Mouse (Mus musculus) heart, embryonic 12.5 days (tissue): ENCODE measurements around the gene Pld3. TPM values are rescaled to one million over a fixed set of nuclear protein-coding genes. Genes with fewer than 3 reads are reported as not detected.
A peak's percentile ranks its signal among the peaks of the same experiment; 100 is the strongest.
"Not testable (repeated sequence)": the region's sequence is repeated elsewhere in the genome, so short reads cannot be mapped to it uniquely, and the experiment has no call there.

Experiments used
- ATAC-seq: fragments of 200-750 bp; cut with Nextera tagmentation; 2 replicates; pipeline ENCODE4 v1.8.0; 2017; ENCODE audit warnings: moderate TSS enrichment, moderate library complexity; ENCODE audit not compliant: insufficient number of reproducible peaks, low FRiP score
- H3K27ac ChIP-seq: fragments of 300-500 bp; sonication (generic); 2 replicates; pipeline ENCODE4 v1.5.1; 2016; ENCODE audit warnings: mild to moderate bottlenecking, moderate library complexity; ENCODE audit not compliant: poor library complexity, severe bottlenecking
- H3K27me3 ChIP-seq: fragments of 300-500 bp; sonication (generic); replicated peaks from 2 replicates; pipeline ENCODE4 v1.6.1; 2016; ENCODE audit warnings: mild to moderate bottlenecking, moderate library complexity
- H3K36me3 ChIP-seq: fragments of 300-500 bp; sonication (generic); 2 replicates; pipeline ENCODE4 v1.6.1; 2016; ENCODE audit warnings: mild to moderate bottlenecking, moderate library complexity
- H3K4me1 ChIP-seq: fragments of 300-500 bp; sonication (generic); replicated peaks from 2 replicates; pipeline ENCODE4 v1.6.1; 2016; ENCODE audit warnings: mild to moderate bottlenecking
- H3K4me2 ChIP-seq: fragments of 300-500 bp; sonication (generic); 2 replicates; pipeline ENCODE4 v1.6.1; 2016; ENCODE audit warnings: mild to moderate bottlenecking, moderate library complexity
- H3K4me3 ChIP-seq: fragments of 300-500 bp; sonication (generic); 2 replicates; pipeline ENCODE4 v1.5.1; 2016; ENCODE audit warnings: mild to moderate bottlenecking
- H3K9ac ChIP-seq: fragments of 300-500 bp; sonication (generic); 2 replicates; pipeline ENCODE4 v1.6.1; 2016; ENCODE audit warnings: mild to moderate bottlenecking, moderate library complexity
- H3K9me3 ChIP-seq: fragments of 300-500 bp; sonication (generic); replicated peaks from 2 replicates; pipeline ENCODE4 v1.6.1; 2016; ENCODE audit warnings: mild to moderate bottlenecking, moderate library complexity
- WGBS: fragments of 180-500 bp; shearing (Covaris S2); methylation state at CpG from one replicate; pipeline ENCODE4 v1.1.7; 2016; 5-methylcytosine and 5-hydroxymethylcytosine counted together
- polyA plus RNA-seq: library from polyadenylated mRNA; unstranded; fragments of >200 nt; fragmentation: Nextera tagmentation; extraction: Ambion mirVana; gene quantifications from 2 replicates; pipeline ENCODE4 v1.2.1, GENCODE M21; 2016

The Pld3 gene
- polyA plus RNA-seq, 1 experiment from 2014 or later, result 63.4 TPM

DNA sequence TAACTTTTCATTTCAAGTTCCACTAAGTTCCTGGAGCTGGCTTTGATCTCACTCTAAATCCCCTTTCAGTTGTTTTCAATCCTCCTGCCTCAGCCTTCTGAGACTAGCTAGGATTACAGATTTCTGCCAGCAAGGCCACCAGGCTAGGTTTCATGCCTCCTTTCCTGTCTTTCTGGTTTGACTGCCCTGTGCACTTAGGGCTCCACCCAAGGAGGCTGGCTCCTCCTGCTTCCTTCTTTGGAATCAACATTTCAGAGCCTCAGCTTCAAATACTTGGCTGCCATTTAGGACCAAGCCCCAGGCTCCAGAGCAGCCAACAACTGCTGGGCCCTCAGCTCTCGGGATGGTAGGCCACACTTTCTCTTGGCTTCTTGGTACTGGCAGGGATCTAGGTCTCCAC lies 32.4 kb downstream of the Pld3 start:
- Histone ChIP-seq H3K27me3 (no peaks in the 10 kb centered on the region), H3K4me3 (no peak overlapping the region), H3K27ac (no peak overlapping the region), H3K9ac (no peak overlapping the region), H3K9me3 (0 out of 2 replicates have a peak, but pooled peaks cover 7% of the 10 kb centered on the region), H3K36me3 (peaks cover 31% of the 10 kb centered on the region), H3K4me1 (peaks cover 13% of the 10 kb centered on the region), H3K4me2 (no peak overlapping the region)
- WGBS, result 61% methylated on average over 1 of the region's 1 CpGs
- no peak for ATAC-seq

DNA sequence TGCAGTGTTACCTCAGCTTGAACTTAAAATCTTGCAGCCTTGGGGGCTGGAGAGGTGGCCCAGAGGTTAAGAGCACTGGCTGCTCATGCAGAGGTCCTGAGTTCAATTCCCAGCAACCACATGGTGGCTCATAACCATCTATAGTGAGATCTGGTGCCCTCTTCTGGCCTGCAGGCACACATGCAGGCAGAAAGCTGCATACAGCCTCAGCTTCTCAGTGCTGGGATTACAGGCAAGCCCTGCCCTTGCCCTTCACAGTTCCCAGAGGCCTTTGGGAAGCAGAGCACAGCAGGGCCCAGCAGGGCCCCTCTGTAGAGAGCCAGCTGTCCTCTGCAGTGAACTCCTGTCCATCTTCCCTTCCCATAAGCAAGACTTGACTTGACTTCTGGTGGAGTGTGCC lies 32.9 kb downstream of the Pld3 start:
- no peak overlapping the region for H3K4me3 ChIP-seq
- H3K4me1 ChIP-seq, result peaks cover 8% of the 10 kb centered on the region
- ATAC-seq, result no peak

DNA sequence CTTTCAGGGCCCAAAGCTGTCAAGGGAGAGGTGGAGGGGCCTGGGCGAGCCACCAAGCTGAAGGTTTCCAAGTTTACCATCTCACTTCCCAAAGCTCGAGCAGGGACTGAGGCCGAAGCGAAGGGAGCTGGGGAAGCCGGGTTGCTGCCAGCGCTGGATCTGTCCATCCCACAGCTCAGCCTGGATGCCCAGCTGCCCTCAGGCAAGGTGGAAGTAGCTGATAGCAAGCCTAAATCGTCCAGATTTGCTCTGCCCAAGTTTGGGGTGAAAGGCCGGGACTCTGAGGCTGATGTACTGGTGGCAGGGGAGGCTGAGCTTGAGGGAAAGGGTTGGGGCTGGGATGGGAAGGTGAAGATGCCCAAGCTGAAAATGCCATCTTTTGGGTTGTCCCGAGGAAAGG lies 34.7 kb downstream of the Pld3 start:
- Histone ChIP-seq H3K9ac (no peak overlapping the region), H3K9me3 (0 out of 2 replicates have a peak, but pooled peaks cover 7% of the 10 kb centered on the region), H3K27ac (no peak overlapping the region), H3K4me2 (no peak overlapping the region), H3K36me3 (peaks cover 31% of the 10 kb centered on the region), H3K4me3 (no peak overlapping the region), H3K27me3 (no peaks in the 10 kb centered on the region), H3K4me1 (peaks cover 8% of the 10 kb centered on the region)
- 80% methylated on average over 9 of the region's 9 CpGs for WGBS
- ATAC-seq, result no peak

More for the DNA sequence above, 32.9 kb downstream of the Pld3 start:
- Histone ChIP-seq H3K9ac (no peak overlapping the region), H3K4me2 (no peak overlapping the region), H3K27ac (no peak overlapping the region), H3K9me3 (0 out of 2 replicates have a peak, but pooled peaks cover 7% of the 10 kb centered on the region), H3K27me3 (no peaks in the 10 kb centered on the region), H3K36me3 (peaks cover 31% of the 10 kb centered on the region)

DNA sequence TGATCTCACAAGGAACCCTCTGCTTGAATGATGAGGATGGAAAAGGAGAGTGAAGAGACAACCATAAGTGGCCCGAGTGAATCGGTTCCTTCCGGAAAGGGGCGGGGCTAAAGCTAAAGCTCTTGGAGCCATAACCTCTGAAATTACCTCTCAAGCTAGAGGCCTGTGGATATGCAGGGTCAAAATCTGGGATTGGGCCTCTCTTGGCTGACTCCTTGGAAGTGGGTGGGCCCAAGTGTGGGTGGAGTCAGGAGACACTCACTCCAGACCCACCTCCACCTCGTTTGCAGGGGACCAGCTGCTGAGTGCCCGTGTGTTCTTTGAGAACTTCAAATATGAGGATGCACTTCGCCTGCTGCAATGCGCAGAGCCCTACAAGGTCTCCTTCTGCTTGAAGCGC lies 38.1 kb downstream of the Pld3 start:
- H3K27me3 ChIP-seq, result no peaks in the 10 kb centered on the region
- H3K9me3 ChIP-seq, result 0 out of 2 replicates have a peak, but pooled peaks cover 5% of the 10 kb centered on the region
- H3K36me3 ChIP-seq, result peaks cover 30% of the 10 kb centered on the region
- H3K27ac ChIP-seq, result no peak overlapping the region
- no peak overlapping the region for H3K4me3 ChIP-seq
- no peak; the same call in 1 of the 2 replicates for ATAC-seq
- H3K9ac ChIP-seq, result no peak overlapping the region
- 73% methylated on average over 9 of the region's 9 CpGs for WGBS
- no peaks in the 10 kb centered on the region for H3K4me1 ChIP-seq
- no peak overlapping the region for H3K4me2 ChIP-seq

DNA sequence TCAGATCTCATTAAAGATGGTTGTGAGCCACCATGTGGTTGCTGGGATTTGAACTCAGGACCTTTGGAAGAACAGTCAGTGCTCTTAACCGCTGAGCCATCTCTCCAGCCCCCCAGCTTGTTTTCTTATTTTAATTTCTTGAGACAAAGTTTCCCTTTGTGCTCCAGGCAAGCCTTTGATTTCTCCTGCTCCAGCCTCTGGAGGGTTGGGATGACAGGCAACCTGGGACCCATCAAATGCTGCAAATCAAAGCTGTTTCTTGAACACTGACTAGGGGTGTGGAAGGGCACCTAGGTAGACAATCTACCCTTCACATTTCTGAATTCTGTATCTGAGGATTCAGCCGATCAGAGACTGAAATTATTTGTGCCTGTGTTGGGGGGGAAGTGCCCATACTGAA lies 42.2 kb downstream of the Pld3 start:
- 86% methylated on average over 2 of the region's 2 CpGs for WGBS
- no peak overlapping the region for H3K27ac ChIP-seq
- no peak overlapping the region for H3K4me3 ChIP-seq
- H3K4me1 ChIP-seq, result peaks cover 17% of the 10 kb centered on the region
- no peaks in the 10 kb centered on the region for H3K9me3 ChIP-seq
- no peaks in the 10 kb centered on the region for H3K36me3 ChIP-seq
- ATAC-seq, result no peak
- no peaks in the 10 kb centered on the region for H3K27me3 ChIP-seq
- H3K9ac ChIP-seq, result no peak overlapping the region
- H3K4me2 ChIP-seq, result no peak overlapping the region

DNA sequence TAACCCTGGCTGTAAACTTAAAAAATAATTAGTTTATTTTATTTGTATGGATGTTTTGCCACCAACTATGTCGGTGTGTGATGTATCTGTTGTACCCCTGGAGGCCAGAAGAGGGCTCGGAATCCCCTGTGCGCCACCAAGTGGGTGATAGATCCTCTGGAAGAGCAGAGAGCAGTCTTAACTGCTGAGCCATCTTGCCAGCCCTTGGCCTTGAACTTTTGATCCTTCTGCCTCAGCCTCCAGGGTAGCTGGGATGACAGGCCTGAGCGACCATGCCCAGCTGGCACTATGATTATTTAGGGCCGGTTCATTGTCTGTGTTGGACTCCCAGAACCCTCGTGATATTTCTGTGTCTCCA lies 44.4 kb downstream of the Pld3 start:
- Histone ChIP-seq H3K4me1 (peaks cover 17% of the 10 kb centered on the region), H3K36me3 (no peaks in the 10 kb centered on the region), H3K4me2 (peak overlapping the region; percentile 69), H3K9me3 (no peaks in the 10 kb centered on the region), H3K27ac (peak overlapping the region; percentile 98), H3K4me3 (peak overlapping the region; percentile 59), H3K9ac (no peak overlapping the region), H3K27me3 (no peaks in the 10 kb centered on the region)
- WGBS, result 23% methylated on average over 6 of the region's 6 CpGs
- peak; percentile 73 for ATAC-seq

DNA sequence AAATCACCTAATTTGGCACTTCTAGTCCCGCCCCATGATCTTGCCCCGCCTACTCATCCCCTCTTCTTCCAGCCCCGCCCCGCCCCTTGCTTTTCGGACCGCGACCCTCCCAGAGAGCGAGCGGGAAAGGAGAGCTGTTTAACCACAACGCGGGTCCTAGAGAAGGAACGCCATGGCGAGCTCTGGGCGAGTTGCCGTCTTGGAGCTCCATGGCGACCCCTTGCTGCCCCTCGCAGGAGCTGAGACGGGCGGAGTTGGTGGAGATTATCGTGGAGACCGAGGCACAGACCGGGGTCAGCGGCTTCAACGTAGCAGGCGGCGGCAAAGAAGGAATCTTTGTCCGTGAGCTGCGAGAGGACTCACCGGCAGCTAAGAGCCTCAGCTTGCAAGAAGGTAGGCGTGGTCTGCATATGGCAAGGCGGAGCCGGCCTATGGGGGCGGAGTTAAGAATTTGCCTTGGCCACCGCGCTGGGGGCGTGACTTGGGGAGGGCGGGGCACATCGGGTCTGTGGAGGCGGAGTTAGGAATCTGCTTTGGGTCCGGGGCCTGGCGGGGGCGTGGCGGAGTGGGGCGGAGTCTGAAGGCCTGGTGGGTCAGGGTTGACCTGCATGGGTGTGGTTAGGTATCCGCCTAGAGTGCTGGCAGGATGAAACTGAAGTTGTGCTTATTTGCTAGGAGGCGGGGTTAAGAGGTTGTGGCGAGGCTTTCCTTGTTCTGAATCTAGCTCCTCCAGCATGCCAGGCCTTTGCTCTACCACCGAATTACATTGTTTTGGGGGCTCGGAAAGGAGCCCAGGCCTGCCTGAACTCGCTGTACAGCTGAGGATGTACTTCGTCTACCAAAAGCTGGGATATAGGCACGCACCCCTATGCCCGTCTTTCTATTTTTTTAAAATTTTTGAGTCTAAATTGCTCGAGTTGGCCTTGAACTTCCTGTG lies 45.0 kb downstream of the Pld3 start:
- H3K9ac ChIP-seq, result peak overlapping the region; percentile 72
- H3K4me3 ChIP-seq, result peak overlapping the region; percentile 59
- H3K4me2 ChIP-seq, result peak overlapping the region; percentile 69
- H3K4me1 ChIP-seq, result peaks cover 18% of the 10 kb centered on the region
- no peaks in the 10 kb centered on the region for H3K36me3 ChIP-seq
- ATAC-seq, result peak; percentile 97
- H3K27ac ChIP-seq, result peak overlapping the region; percentile 98
- H3K27me3 ChIP-seq, result no peaks in the 10 kb centered on the region
- under 1% methylated on average over 54 of the region's 54 CpGs for WGBS
- H3K9me3 ChIP-seq, result no peaks in the 10 kb centered on the region

DNA sequence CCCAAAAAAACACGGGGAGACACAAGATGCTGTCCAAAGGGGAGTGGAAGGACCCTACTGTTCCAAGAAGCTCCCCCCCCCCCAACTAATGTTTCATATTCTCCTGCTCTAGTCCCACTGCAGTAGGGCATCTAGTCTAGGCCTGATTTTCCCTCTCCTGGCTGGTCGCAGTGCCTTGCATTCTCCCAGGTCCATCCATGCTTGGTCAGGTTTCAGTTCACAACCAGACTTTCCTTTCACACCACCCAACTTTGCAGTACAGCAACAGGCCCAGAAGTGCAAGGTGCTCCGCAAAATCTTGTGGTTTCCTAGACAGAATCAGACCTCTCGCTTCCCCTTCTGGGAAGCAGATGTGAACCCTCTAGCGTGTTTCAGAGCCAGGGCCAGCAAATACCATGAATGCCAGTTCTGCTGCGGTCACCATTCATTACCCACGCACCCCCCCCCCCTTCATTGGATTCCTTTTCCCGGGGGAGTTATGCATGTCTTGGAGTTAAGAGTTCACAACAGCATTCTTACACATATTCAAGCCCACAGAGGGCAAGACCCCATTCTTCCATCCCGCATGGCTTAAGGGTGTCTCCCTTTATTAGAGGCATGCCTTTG lies 46.1 kb downstream of the Pld3 start:
- Histone ChIP-seq H3K4me3 (peak overlapping the region; percentile 59), H3K9ac (0 out of 2 replicates have a peak overlapping the region, but pooled peaks have one; percentile 13), H3K4me1 (peaks cover 22% of the 10 kb centered on the region), H3K36me3 (no peaks in the 10 kb centered on the region), H3K27me3 (no peaks in the 10 kb centered on the region), H3K4me2 (peak overlapping the region; percentile 69), H3K27ac (peak overlapping the region; percentile 98), H3K9me3 (no peaks in the 10 kb centered on the region)
- WGBS, result 47% methylated on average over 9 of the region's 9 CpGs
- ATAC-seq, result no peak

DNA sequence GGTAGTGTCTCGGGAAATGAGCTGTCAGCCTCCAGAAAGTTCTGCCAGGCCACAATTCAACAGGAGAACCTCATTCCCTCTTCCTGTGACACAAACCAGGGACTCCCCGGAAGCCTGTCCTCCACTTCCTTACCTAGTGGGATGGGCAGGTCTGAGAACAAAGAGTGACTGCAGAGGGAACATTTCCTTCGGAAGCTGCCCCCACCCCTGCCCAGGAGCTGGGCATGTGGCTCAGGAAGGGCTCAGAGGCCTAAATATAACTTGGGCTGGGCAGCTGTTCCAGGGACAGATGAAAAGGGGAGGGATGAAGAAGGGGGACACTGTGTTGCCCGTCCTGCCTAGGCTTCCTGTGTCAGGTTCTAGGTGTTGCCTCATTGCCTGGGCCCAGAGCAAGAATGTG lies 51.4 kb downstream of the Pld3 start:
- H3K9ac ChIP-seq, result 0 out of 2 replicates have a peak overlapping the region, but pooled peaks have one; percentile 6
- peaks cover 26% of the 10 kb centered on the region for H3K4me1 ChIP-seq
- H3K9me3 ChIP-seq, result no peaks in the 10 kb centered on the region
- H3K4me2 ChIP-seq, result no peak overlapping the region
- no peak overlapping the region for H3K4me3 ChIP-seq
- no peak for ATAC-seq
- H3K27ac ChIP-seq, result peak overlapping the region; percentile 20
- H3K27me3 ChIP-seq, result no peaks in the 10 kb centered on the region
- WGBS, result 31% methylated on average over 4 of the region's 4 CpGs
- no peaks in the 10 kb centered on the region for H3K36me3 ChIP-seq

DNA sequence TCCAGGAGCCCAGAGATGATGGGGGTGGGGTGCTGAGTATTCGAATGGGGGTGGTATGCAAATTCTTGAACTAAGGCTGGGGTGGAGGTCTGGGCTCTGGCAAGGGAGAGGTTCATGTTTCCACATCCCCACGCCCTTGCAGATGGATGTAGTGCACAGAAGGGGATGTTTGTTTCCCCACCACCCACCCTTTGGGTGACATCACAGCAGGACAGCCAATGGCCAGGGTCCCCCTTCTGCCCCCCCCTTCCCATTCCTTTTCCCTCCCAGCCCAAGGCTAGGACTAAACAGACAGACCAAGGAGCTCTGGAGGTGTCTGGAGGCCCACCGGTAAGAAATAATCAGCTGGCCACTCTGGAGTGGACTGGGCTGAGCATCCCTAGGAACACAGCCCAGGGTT lies 54.0 kb downstream of the Pld3 start, which contains the start of gene Prx:
Prx (plus strand) TSS at position 289 of the 400 bp plus-strand sequence.
- Histone ChIP-seq H3K27me3 (no peaks in the 10 kb centered on the region), H3K27ac (no peak within 1 kb of the TSS), H3K4me1 (peaks cover 19% of the 10 kb centered on the region), H3K4me2 (no peak within 1 kb of the TSS), H3K36me3 (no peaks in the 10 kb centered on the region), H3K4me3 (no peak within 1 kb of the TSS), H3K9me3 (no peaks in the 10 kb centered on the region), H3K9ac (no peak within 1 kb of the TSS)
- 46% methylated on average over 3 of the region's 3 CpGs for WGBS
- no peak for ATAC-seq

DNA sequence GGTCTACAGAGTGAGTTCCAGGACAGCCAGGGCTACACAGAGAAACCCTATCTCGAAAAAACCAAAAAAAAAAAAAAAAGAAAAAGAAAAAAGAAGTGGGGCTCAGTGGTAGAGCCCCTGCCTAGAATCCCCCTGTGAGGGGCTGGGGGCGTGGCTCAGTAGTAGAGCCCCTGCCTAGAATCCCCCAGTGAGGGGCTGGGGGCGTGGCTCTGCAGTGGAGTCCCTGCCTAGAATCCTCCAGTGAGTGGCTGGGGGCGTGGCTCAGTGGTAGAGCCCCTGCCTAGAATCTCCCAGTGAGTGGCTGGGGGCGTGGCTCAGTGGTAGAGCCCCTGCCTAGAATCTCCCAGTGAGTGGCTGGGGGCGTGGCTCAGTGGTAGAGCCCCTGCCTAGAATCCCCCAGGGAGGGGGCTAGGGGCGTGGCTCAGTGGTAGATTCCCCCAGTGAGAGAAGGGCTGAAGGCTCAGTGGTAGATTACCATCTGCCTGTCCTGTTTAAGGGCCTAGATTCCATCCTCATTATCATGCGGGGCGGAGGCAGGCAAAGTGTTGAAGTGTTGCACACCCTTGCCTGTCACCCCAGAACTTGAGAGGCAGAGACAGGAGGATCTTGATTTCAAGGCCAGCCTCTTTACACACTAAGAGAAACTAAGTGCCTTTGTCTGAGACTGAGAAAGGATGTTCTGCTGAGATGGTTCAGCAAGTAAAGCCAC lies 58.2 kb downstream of the Pld3 start:
- not testable (repeated sequence) for H3K4me2 ChIP-seq, H3K27ac ChIP-seq, H3K9ac ChIP-seq, H3K4me3 ChIP-seq, H3K9me3 ChIP-seq, H3K36me3 ChIP-seq, H3K27me3 ChIP-seq, ATAC-seq
- H3K4me1 ChIP-seq, result peaks cover 31% of the 10 kb centered on the region
- WGBS, result 88% methylated on average over 9 of the region's 9 CpGs
